Mouse (Mus musculus): ENCODE data around the gene Pi4kb. TPM values are rescaled to one million over a fixed set of nuclear protein-coding genes. Genes with fewer than 3 reads are reported as not detected.

Gene Pi4kb
- total RNA-seq (2012; rRNA removed) (39.2 and 44.7 TPM in 2 replicates), total RNA-seq (2014; rRNA removed) (21.2 and 24.0 TPM in 2 replicates), polyA plus RNA-seq (2012; ENCODE audit: insufficient read length, low read depth) (30.7 and 31.3 TPM in 2 replicates)

DNA sequence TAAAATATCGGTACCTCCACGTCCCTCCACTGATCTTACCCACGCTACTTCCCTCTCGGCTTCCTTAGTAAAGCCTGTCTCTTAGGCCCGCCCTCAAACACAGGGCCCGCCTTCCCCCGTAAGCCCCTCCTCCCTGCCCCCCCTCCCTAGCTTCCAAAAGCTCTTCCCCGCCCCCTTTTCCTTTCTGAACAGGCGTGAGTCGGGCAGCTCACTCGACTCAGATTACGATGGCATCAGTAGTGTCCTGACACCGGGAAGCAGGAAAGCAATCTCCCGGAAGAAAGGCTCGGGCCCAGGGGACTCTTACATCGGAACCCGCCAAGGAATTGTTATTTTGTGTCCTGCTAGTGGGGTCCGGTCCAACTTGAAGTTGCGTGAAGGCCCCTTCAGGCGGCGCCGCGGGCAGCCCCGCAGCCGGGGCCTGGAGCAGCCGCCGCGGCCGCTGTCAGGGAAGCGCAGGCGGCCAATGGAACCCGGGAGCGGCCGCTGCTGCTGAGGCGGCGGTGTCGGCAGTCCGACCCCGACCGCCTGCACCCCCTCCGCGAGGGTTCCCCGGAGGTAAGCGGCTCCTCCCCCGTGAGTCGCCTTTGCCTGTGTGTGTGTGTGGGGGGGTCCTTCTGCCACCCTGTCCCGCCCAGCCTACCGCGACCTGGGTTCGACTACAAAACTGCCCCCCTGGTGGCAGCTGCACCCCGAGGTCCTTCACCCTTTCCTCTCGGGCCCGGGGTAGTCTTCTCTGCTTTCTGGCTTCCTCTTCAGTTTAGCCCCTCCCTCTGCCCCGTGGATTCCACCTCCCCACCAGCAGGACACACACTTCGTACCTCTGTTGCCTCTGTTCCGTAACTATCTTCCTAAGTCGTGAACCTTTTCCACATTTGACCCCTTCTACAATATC lies at the start of gene Pi4kb:
TSS of gene Pi4kb (plus strand) at position 204 of the 895 bp plus-strand sequence.
- Histone ChIP-seq H3K9ac (ENCODE audit: insufficient read depth, low read depth) (peak within 1 kb of the TSS; percentile 99), H3K9me3 (replicated peaks; ENCODE audit: low read length) (no peaks in the 10 kb centered on the region), H3K27ac (ENCODE audit: insufficient read depth, low read depth) (peak within 1 kb of the TSS; percentile 48), H3K4me3 (replicated peaks in 1 of 3; ENCODE audit: low read depth in 2 of 3, low read length in 2 of 3, poor library complexity in 1 of 3) (peak within 1 kb of the TSS; percentile 89 to 99 (median 95)), H3K27me3 (replicated peaks) (no peaks in the 10 kb centered on the region), H3K79me2 (replicated peaks; ENCODE audit: control insufficient read depth, extremely low read depth, insufficient read depth, poor library complexity, severe bottlenecking) (peaks cover 11% of the 10 kb centered on the region), H3K4me1 (ENCODE audit: control insufficient read depth in 1 of 2, insufficient read depth in 2 of 2) (peaks cover 3 to 60% of the 10 kb centered on the region in 2 experiments; a peak in 3 of 4 replicates), H3K36me3 (replicated peaks in 1 of 2; ENCODE audit: control insufficient read depth in 1 of 2, insufficient read depth in 1 of 2, low read length in 1 of 2) (peaks cover 0 to 35% of the 10 kb centered on the region in 2 experiments), H3K4me2 (ENCODE audit: insufficient read depth, low read depth, poor library complexity, severe bottlenecking) (peak within 1 kb of the TSS; percentile 96)
- DNase-seq (ENCODE audit: extremely low read depth): peak; percentile 95
- in situ Hi-C loops (cut with MboI; ENCODE audit: low pct_ligation_motif_present, low pct_unique_long_range_greater_than_20kb, low sequenced_read_pairs): no loop called here
- dilution Hi-C loops (cut with MboI; ENCODE audit: extremely low pct_ligation_motif_present, extremely low pct_unique_long_range_greater_than_20kb, low sequenced_read_pairs): no loop called here
- no peak for TF ChIP-seq PAX5 (IDR thresholded peaks at IDR 0.05; ENCODE audit: low read length)
- peak; percentile 14; the same call in 1 of the 2 replicates for TF ChIP-seq MEF2A (IDR thresholded peaks at IDR 0.05; ENCODE audit: borderline replicate concordance, low read depth, low read length)
- TF ChIP-seq CHD1 (IDR thresholded peaks at IDR 0.05; ENCODE audit: low read depth, low read length): no peak; the same call in 1 of the 2 replicates
- TF ChIP-seq MAFK (IDR thresholded peaks at IDR 0.05; ENCODE audit: insufficient replicate concordance, low read length): no peak
- TF ChIP-seq CTCF (conservative IDR thresholded peaks at IDR 0.05 in 1 of 2, IDR thresholded peaks at IDR 0.05 in 1 of 2; ENCODE audit: low read depth in 2 of 2, low read length in 2 of 2): peak in 1 of 2 experiments; percentile 6; a peak in 1 of 4 replicates
- no peak for TF ChIP-seq USF2 (conservative IDR thresholded peaks at IDR 0.05; ENCODE audit: low read depth, low read length)
- TF ChIP-seq ZMIZ1 (IDR thresholded peaks at IDR 0.05; ENCODE audit: low read depth, low read length): no peak
- TF ChIP-seq GABPA (IDR thresholded peaks at IDR 0.05; ENCODE audit: insufficient replicate concordance, low read depth, low read length): no peak
- no peak for TF ChIP-seq SMC3 (IDR thresholded peaks at IDR 0.05; ENCODE audit: low read depth, low read length)
- no peak; the same call in 1 of the 2 replicates for TF ChIP-seq POLR2AphosphoS2 (IDR thresholded peaks at IDR 0.05; ENCODE audit: low read depth, low read length)
- TF ChIP-seq USF1 (IDR thresholded peaks at IDR 0.05; ENCODE audit: low read depth, low read length): no peak
- TF ChIP-seq SIN3A (IDR thresholded peaks at IDR 0.05; ENCODE audit: low read length): peak; percentile 77
- TF ChIP-seq CHD2 (IDR thresholded peaks at IDR 0.05; ENCODE audit: low read length): peak; percentile 48; the same call in 1 of the 2 replicates
- TF ChIP-seq IRF4 (IDR thresholded peaks at IDR 0.05; ENCODE audit: low read depth, low read length): peak; percentile 19; the same call in 1 of the 2 replicates
- TF ChIP-seq EP300 (IDR thresholded peaks at IDR 0.05; ENCODE audit: low read length): no peak
- TF ChIP-seq RCOR1 (conservative IDR thresholded peaks at IDR 0.05; ENCODE audit: low read depth, low read length): no peak
- no peak for TF ChIP-seq ZC3H11A (IDR thresholded peaks at IDR 0.05; ENCODE audit: low read depth, low read length)
- TF ChIP-seq MXI1 (IDR thresholded peaks at IDR 0.05; ENCODE audit: low read depth, low read length): peak; percentile 56
- 0 out of 2 replicates have a peak, but pooled peaks have one; percentile 80 for TF ChIP-seq UBTF (IDR thresholded peaks at IDR 0.05; ENCODE audit: low read depth, low read length)
- TF ChIP-seq ELF1 (IDR thresholded peaks at IDR 0.05; ENCODE audit: low read depth, low read length): peak; percentile 57
- peak; percentile 65; the same call in 1 of the 2 replicates for TF ChIP-seq MYC (IDR thresholded peaks at IDR 0.05; ENCODE audit: low read depth, low read length)
- TF ChIP-seq NRF1 (IDR thresholded peaks at IDR 0.05; ENCODE audit: low read depth, low read length): no peak
- TF ChIP-seq JUND (conservative IDR thresholded peaks at IDR 0.05; ENCODE audit: low read depth, low read length): no peak
- TF ChIP-seq E2F4 (IDR thresholded peaks at IDR 0.05; ENCODE audit: insufficient replicate concordance, low read depth, low read length): no peak
- TF ChIP-seq BHLHE40 (IDR thresholded peaks at IDR 0.05; ENCODE audit: low read depth, low read length): no peak
- TF ChIP-seq MAX (IDR thresholded peaks at IDR 0.05; ENCODE audit: low read length): peak; percentile 98
- TF ChIP-seq POLR2A (IDR thresholded peaks at IDR 0.05; ENCODE audit: low read depth, low read length): peak; percentile 81
- no peak for TF ChIP-seq ZKSCAN1 (IDR thresholded peaks at IDR 0.05; ENCODE audit: borderline replicate concordance, low read depth, low read length)
- TF ChIP-seq HCFC1 (IDR thresholded peaks at IDR 0.05; ENCODE audit: low read depth, low read length): peak; percentile 74
- TF ChIP-seq RAD21 (IDR thresholded peaks at IDR 0.05; ENCODE audit: low read depth, low read length): no peak
- TF ChIP-seq NELFE (IDR thresholded peaks at IDR 0.05; ENCODE audit: low read depth, low read length): peak; percentile 71
- TF ChIP-seq TCF12 (IDR thresholded peaks at IDR 0.05; ENCODE audit: low read depth, low read length): peak; percentile 48; the same call in 1 of the 2 replicates
- no peak for TF ChIP-seq ZNF384 (IDR thresholded peaks at IDR 0.05; ENCODE audit: low read depth, low read length)
- peak; percentile 78; the same call in 1 of the 2 replicates for TF ChIP-seq MAZ (IDR thresholded peaks at IDR 0.05; ENCODE audit: low read depth, low read length)
- no peak for TF ChIP-seq JUN (IDR thresholded peaks at IDR 0.05; ENCODE audit: insufficient read depth, low read depth, low read length)
- TF ChIP-seq ETS1 (conservative IDR thresholded peaks at IDR 0.05; ENCODE audit: low read depth, low read length): no peak
- peak; percentile 69 for TF ChIP-seq TBP (conservative IDR thresholded peaks at IDR 0.05; ENCODE audit: low read depth, low read length)

Data from CH12.LX (cell line).